Mouse (Mus musculus) spleen, adult 2 months (tissue): ENCODE results near the gene Gm48552. TPM values are rescaled to one million over a fixed set of nuclear protein-coding genes. Genes with fewer than 3 reads are reported as not detected.

Source experiments
- DNase-seq, 2 experiments: peaks; one replicate each; pipeline versions ENCODE4 v3.0.0 to v3.0.0-alpha.2; 2012 to 2021; ENCODE audit warnings: low spot score in 2 of 2, low read depth in 1 of 2
- H3K27ac ChIP-seq: fragments of 200-500 bp; 2 replicates; pipeline ENCODE4 v1.5.1; 2012; ENCODE audit warnings: low read length, inconsistent platforms; ENCODE audit not compliant: insufficient read depth
- H3K27me3 ChIP-seq: fragments of 200-500 bp; 2 replicates; pipeline ENCODE4 v1.6.1; 2012; ENCODE audit warnings: mild to moderate bottlenecking, moderate library complexity, low read length, inconsistent platforms; ENCODE audit not compliant: control insufficient read depth, insufficient read depth
- H3K36me3 ChIP-seq: fragments of 200-500 bp; 2 replicates; pipeline ENCODE4 v1.6.1; 2012; ENCODE audit warnings: mild to moderate bottlenecking, low read length, inconsistent platforms; ENCODE audit not compliant: control insufficient read depth, insufficient read depth
- H3K4me1 ChIP-seq: fragments of 200-500 bp; 2 replicates; pipeline ENCODE4 v1.6.1; 2011; ENCODE audit warnings: inconsistent platforms; ENCODE audit not compliant: control insufficient read depth, insufficient read depth, insufficient read length
- H3K4me3 ChIP-seq: fragments of 200-500 bp; 2 replicates; pipeline ENCODE4 v1.5.1; 2011; ENCODE audit warnings: mild to moderate bottlenecking, inconsistent platforms; ENCODE audit not compliant: insufficient read depth, insufficient read length; ENCODE audit errors: extremely low read depth
- CTCF ChIP-seq: fragments of 200-500 bp; IDR thresholded peaks from 2 replicates; pipeline ENCODE4 v1.5.1; 2011; ENCODE audit warnings: mild to moderate bottlenecking, inconsistent platforms; ENCODE audit not compliant: insufficient read depth, insufficient read length, insufficient replicate concordance; ENCODE audit errors: extremely low read depth
- POLR2A ChIP-seq: fragments of 200-500 bp; IDR thresholded peaks from 2 replicates; pipeline ENCODE4 v1.6.1; 2011; ENCODE audit warnings: low read depth, low read length, inconsistent platforms
- WGBS: fragments of 180-500 bp; shearing (Covaris S2); methylation state at CpG from one replicate; pipeline ENCODE4 v1.1.7; 2018; 5-methylcytosine and 5-hydroxymethylcytosine counted together
- polyA plus RNA-seq: library from polyadenylated mRNA; depleted of rRNA; stranded (reverse); fragments of >200 nt; gene quantifications from 2 replicates; pipeline ENCODE4 v1.2.3, GENCODE M21; 2012

Gene Gm48552
- polyA plus RNA-seq, 1 experiment: 2.9 TPM

DNA sequence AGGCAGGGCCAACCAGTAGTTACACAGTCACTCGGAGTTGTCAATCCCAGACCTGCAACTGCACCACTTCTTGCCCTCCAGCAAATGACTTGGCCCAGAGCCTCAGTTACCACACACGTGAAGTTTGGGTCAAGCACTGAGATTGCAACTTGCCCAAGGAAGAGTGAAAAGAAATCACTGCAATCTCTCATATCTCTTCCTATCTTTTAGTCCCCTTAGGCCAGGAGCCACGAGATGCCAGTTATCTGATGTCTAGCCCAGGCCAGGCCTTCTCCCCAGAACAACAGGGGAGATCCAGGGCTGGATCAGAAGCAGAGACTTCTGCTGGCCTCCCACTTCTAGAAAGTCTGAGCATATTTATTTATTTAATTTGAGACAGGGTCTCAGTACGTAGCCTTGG is 33.3 kb upstream of the Gm48552 start:
- H3K4me1 ChIP-seq: peaks cover 19% of the 10 kb centered on the region; the same call in 1 of the 2 replicates
- H3K36me3 ChIP-seq: no peaks in the 10 kb centered on the region
- H3K27me3 ChIP-seq: no peaks in the 10 kb centered on the region
- no peak for DNase-seq
- 87% methylated on average over 4 of the region's 4 CpGs for WGBS
- no peak overlapping the region for H3K27ac ChIP-seq
- no peak for TF ChIP-seq POLR2A
- TF ChIP-seq CTCF: no peak
- no peak overlapping the region for H3K4me3 ChIP-seq

DNA sequence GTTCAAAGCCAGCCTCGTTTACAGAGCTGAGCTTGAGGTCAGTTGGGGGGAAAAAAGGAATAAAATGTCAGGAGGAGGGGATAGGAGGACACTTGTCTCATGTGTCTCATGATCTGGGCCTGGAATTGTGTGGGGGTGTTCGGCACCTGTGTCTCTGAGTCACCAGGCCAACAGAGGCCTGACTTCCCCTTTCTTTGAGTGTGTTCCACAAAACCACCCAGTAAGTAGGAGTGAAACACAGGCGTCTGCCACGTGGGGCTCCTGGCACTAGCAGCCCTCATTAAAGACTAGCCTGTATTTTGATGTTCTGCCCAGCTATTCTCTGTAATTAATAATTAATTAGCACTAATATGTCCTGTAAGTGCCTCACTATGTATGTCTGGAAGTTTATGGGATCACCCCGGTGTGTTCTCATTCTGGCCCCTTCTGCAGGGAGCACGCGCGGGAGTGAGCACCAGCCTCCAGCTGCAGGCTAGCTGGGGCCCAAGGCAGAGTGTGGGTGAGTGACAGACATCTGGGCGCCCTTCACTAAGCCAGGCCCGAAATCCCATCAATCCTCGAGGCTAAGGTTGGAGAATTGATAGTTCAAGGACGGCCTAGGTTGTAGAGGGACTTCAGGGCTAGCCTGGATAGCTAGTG is 32.3 kb upstream of the Gm48552 start:
- H3K4me3 ChIP-seq: peak overlapping the region; percentile 70; the same call in 1 of the 2 replicates
- H3K27me3 ChIP-seq: no peaks in the 10 kb centered on the region
- H3K36me3 ChIP-seq: no peaks in the 10 kb centered on the region
- peak; percentile 49 to 54 for DNase-seq
- WGBS: 14% methylated on average over 12 of the region's 12 CpGs
- H3K27ac ChIP-seq: peak overlapping the region; percentile 39
- H3K4me1 ChIP-seq: peaks cover 19% of the 10 kb centered on the region; the same call in 1 of the 2 replicates
- no peak for TF ChIP-seq POLR2A
- TF ChIP-seq CTCF: no peak

DNA sequence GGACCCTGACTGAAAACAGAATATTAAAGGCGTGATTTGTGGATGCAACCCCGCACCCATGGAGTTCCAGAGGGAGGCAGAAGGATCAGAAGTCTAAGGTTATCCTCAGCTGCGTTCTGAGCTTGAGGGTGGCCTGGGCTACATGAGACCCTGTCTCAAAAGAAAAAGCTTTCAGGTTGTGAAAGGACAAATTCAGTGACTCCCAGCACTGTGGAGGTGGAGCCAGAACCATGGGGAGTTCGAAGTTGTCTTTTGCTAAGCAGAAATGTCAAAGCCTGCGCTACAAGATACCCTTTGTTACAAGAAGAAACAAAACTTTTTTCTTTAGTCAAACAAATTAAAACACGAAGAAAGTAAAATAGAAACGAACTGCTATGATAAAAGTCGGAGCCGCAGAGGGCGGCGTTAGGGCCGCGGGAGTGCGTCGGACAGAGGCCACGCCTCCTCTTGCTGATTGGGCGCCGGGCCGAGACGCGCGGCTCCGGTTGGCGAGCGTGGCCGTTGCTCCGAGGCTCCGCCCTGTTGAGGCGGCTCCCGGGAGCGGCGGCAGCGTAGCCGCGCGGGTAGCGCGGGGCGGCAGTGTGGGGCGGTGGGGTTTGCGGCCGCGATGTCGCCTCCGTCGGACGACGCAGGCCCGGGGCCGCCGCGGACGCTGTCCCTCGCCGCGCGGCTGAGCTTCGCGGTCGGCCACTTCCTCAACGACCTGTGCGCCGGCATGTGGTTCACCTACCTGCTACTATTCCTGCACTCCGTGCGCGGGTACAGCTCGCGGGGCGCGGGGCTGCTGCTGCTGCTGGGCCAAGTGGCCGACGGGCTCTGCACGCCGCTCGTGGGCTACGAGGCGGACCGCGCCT is 31.6 kb upstream of the Gm48552 start, which contains the start of gene Mfsd12:
Mfsd12 (plus strand) TSS at position 501 of the 854 bp plus-strand sequence.
- Histone ChIP-seq H3K27ac (peak within 1 kb of the TSS; percentile 39), H3K36me3 (no peaks in the 10 kb centered on the region), H3K4me3 (peak within 1 kb of the TSS; percentile 70), H3K27me3 (no peaks in the 10 kb centered on the region), H3K4me1 (peaks cover 19% of the 10 kb centered on the region; the same call in 1 of the 2 replicates)
- WGBS: 2% methylated on average over 75 of the region's 79 CpGs
- TF ChIP-seq CTCF (no peak), POLR2A (peak; percentile 46; the same call in 1 of the 2 replicates)
- peak; percentile 64 to 88 for DNase-seq

- no peak overlapping the region for H3K27ac ChIP-seq
- peaks cover 19% of the 10 kb centered on the region; the same call in 1 of the 2 replicates for H3K4me1 ChIP-seq
- WGBS: 25% methylated on average over 4 of the region's 4 CpGs
- no peaks in the 10 kb centered on the region for H3K36me3 ChIP-seq
- no peak for TF ChIP-seq CTCF
- no peak for TF ChIP-seq POLR2A
- no peaks in the 10 kb centered on the region for H3K27me3 ChIP-seq
- H3K4me3 ChIP-seq: peak overlapping the region; percentile 70
- DNase-seq: no peak
Measured at GRCm38 (mm10) chr10:81358209-81358608, 30.6 kb upstream of the Gm48552 start.

GRCm38 (mm10) chr10:81358841-81359240 is 30.0 kb upstream of the Gm48552 start:
- TF ChIP-seq POLR2A: no peak
- no peak for TF ChIP-seq CTCF
- Histone ChIP-seq H3K4me1 (peaks cover 19% of the 10 kb centered on the region), H3K27me3 (no peaks in the 10 kb centered on the region), H3K27ac (no peak overlapping the region; the same call in 1 of the 2 replicates), H3K36me3 (no peaks in the 10 kb centered on the region; the same call in 1 of the 2 replicates), H3K4me3 (peak overlapping the region; percentile 14; the same call in 1 of the 2 replicates)
- DNase-seq: no peak
- WGBS: 36% methylated on average over 1 of the region's 1 CpGs

DNA sequence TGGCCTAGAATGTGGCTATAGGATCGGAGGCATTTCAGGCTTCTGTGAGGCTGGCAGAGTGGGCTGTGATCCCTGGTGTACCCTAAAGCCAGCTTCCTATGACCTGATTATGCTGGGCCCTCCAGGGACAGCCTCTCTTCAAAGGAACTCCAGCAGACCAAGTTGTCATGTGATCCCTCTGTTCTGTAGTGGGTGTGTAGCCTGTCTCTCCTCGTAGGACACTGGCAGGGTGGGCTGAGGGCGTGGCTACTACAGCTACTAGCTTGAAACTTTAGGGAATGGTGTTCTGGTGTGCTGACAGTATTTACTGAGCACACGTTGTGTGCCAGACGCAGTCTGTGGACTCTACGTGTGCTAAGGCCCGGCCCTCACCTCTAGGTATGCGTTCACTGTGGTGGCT is 28.1 kb upstream of the Gm48552 start:
- Histone ChIP-seq H3K27me3 (no peaks in the 10 kb centered on the region), H3K4me3 (no peak overlapping the region), H3K4me1 (peaks cover 19% of the 10 kb centered on the region), H3K36me3 (no peaks in the 10 kb centered on the region; the same call in 1 of the 2 replicates), H3K27ac (no peak overlapping the region)
- 87% methylated on average over 8 of the region's 8 CpGs for WGBS
- TF ChIP-seq POLR2A (no peak), CTCF (no peak)
- no peak for DNase-seq
